Mouse (Mus musculus): ENCODE measurements around the gene 4930556J24Rik.

DNA sequence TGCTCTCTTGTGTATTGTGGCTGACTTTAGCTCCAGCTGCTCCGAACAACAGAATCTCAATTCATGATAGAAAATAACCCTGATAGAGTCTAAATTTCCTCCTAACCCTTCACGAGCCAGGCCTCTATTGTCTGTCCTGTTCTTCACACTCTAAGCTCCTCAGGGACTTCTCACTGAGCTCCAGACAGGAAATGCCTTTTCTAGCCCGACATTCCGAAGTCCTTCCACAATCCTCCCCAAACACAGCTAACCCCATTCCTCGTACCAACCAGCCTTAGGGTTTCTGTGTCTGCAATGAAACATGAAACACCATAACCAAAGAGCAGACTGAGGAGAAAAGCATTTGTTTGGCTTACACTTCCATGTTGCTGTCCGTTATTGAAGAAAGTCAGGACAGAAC, 5.0 kb upstream of the 4930556J24Rik start:
- TF ChIP-seq CTCF (IDR thresholded peaks at IDR 0.05; ENCODE audit: borderline replicate concordance, control insufficient read depth, extremely low read depth, insufficient read depth, low read length, poor library complexity): no peak
- TF ChIP-seq POLR2A (IDR thresholded peaks at IDR 0.05; ENCODE audit: control insufficient read depth, extremely low read depth, insufficient read depth, low read length, poor library complexity): no peak

Data from thymus, adult 2 months (tissue).